Mouse (Mus musculus): ENCODE measurements at regions not wholly inside any gene's neighbourhood (a gene's known extent, or its start where the extent isn't known, plus 50 kb on each side); places are given as distances from the start of the nearest gene placed in this dataset.

GRCm38 (mm10) chr2:171371751-171372150 is 640.1 kb downstream of the Dok5 start:
- no peaks in the 10 kb centered on the region for H3K9me3 ChIP-seq (replicated peaks; ENCODE audit: control insufficient read depth, low read length)
- no peak overlapping the region for H3K4me2 ChIP-seq (ENCODE audit: low read depth, low read length)
- no peak for ATAC-seq (ENCODE audit: low read depth)
- no peak overlapping the region for H3K9ac ChIP-seq (ENCODE audit: low read depth, low read length)
- no peaks in the 10 kb centered on the region for H3K4me1 ChIP-seq (ENCODE audit: control insufficient read depth, low read depth, low read length)
- no peak overlapping the region for H3K27ac ChIP-seq (ENCODE audit: low read length)
- no peaks in the 10 kb centered on the region for H3K27me3 ChIP-seq (ENCODE audit: control insufficient read depth, insufficient read depth, low read depth, low read length)
- H3K36me3 ChIP-seq (ENCODE audit: control insufficient read depth, insufficient read depth) = no peaks in the 10 kb centered on the region
- no peak overlapping the region for H3K4me3 ChIP-seq (ENCODE audit: low read depth, low read length)
- 40% methylated on average over 5 of the region's 5 CpGs for WGBS (ENCODE audit: insufficient replicate concordance)

- Histone ChIP-seq H3K27ac (ENCODE audit: low read length) (no peak overlapping the region), H3K9ac (ENCODE audit: low read depth, low read length) (no peak overlapping the region), H3K9me3 (replicated peaks; ENCODE audit: control insufficient read depth, low read length) (no peaks in the 10 kb centered on the region; the same call in 1 of the 2 replicates), H3K4me1 (ENCODE audit: control insufficient read depth, low read depth, low read length) (no peaks in the 10 kb centered on the region), H3K4me3 (ENCODE audit: low read depth, low read length) (no peak overlapping the region), H3K4me2 (ENCODE audit: low read depth, low read length) (no peak overlapping the region), H3K36me3 (ENCODE audit: control insufficient read depth, insufficient read depth) (no peaks in the 10 kb centered on the region), H3K27me3 (ENCODE audit: control insufficient read depth, insufficient read depth, low read depth, low read length) (no peaks in the 10 kb centered on the region)
- 64% methylated on average over 8 of the region's 8 CpGs for WGBS (ENCODE audit: insufficient replicate concordance)
- ATAC-seq (ENCODE audit: low read depth) = no peak
These were observed 633.9 kb downstream of the Dok5 start for GRCm38 (mm10) chr2:171365553-171365952.

- 55% methylated on average over 3 of the region's 3 CpGs for WGBS (ENCODE audit: insufficient replicate concordance)
- no peak for ATAC-seq (ENCODE audit: low read depth)
- Histone ChIP-seq H3K4me2 (ENCODE audit: low read depth, low read length) (no peak overlapping the region), H3K4me1 (ENCODE audit: control insufficient read depth, low read depth, low read length) (no peaks in the 10 kb centered on the region), H3K9ac (ENCODE audit: low read depth, low read length) (no peak overlapping the region), H3K36me3 (ENCODE audit: control insufficient read depth, insufficient read depth) (no peaks in the 10 kb centered on the region), H3K9me3 (replicated peaks; ENCODE audit: control insufficient read depth, low read length) (no peaks in the 10 kb centered on the region; the same call in 1 of the 2 replicates), H3K4me3 (ENCODE audit: low read depth, low read length) (no peak overlapping the region), H3K27ac (ENCODE audit: low read length) (no peak overlapping the region), H3K27me3 (ENCODE audit: control insufficient read depth, insufficient read depth, low read depth, low read length) (no peaks in the 10 kb centered on the region)
These were observed 633.0 kb downstream of the Dok5 start for GRCm38 (mm10) chr2:171364621-171365020.

- H3K4me1 ChIP-seq (ENCODE audit: control insufficient read depth, low read depth, low read length) = no peaks in the 10 kb centered on the region
- ATAC-seq (ENCODE audit: low read depth) = no peak
- H3K27me3 ChIP-seq (ENCODE audit: control insufficient read depth, insufficient read depth, low read depth, low read length) = no peaks in the 10 kb centered on the region
- H3K4me2 ChIP-seq (ENCODE audit: low read depth, low read length) = no peak overlapping the region
- H3K4me3 ChIP-seq (ENCODE audit: low read depth, low read length) = no peak overlapping the region
- H3K36me3 ChIP-seq (ENCODE audit: control insufficient read depth, insufficient read depth) = no peaks in the 10 kb centered on the region
- H3K27ac ChIP-seq (ENCODE audit: low read length) = no peak overlapping the region
- no peak overlapping the region for H3K9ac ChIP-seq (ENCODE audit: low read depth, low read length)
- WGBS (ENCODE audit: insufficient replicate concordance) = 47% methylated on average over 3 of the region's 3 CpGs
- no peaks in the 10 kb centered on the region; the same call in 1 of the 2 replicates for H3K9me3 ChIP-seq (replicated peaks; ENCODE audit: control insufficient read depth, low read length)
These were observed 631.8 kb downstream of the Dok5 start for GRCm38 (mm10) chr2:171363381-171363780.

GRCm38 (mm10) chr2:171358071-171358760 is 626.6 kb downstream of the Dok5 start:
- Histone ChIP-seq H3K4me1 (ENCODE audit: control insufficient read depth, low read depth, low read length) (no peaks in the 10 kb centered on the region), H3K9ac (ENCODE audit: low read depth, low read length) (no peak overlapping the region), H3K36me3 (ENCODE audit: control insufficient read depth, insufficient read depth) (no peaks in the 10 kb centered on the region), H3K9me3 (replicated peaks; ENCODE audit: control insufficient read depth, low read length) (no peaks in the 10 kb centered on the region; the same call in 1 of the 2 replicates), H3K4me3 (ENCODE audit: low read depth, low read length) (no peak overlapping the region), H3K27ac (ENCODE audit: low read length) (no peak overlapping the region), H3K27me3 (ENCODE audit: control insufficient read depth, insufficient read depth, low read depth, low read length) (no peaks in the 10 kb centered on the region), H3K4me2 (ENCODE audit: low read depth, low read length) (no peak overlapping the region)
- no peak for ATAC-seq (ENCODE audit: low read depth)
- 51% methylated on average over 8 of the region's 8 CpGs for whole genome bisulfite sequencing (ENCODE audit: insufficient replicate concordance)

- Histone ChIP-seq H3K4me2 (ENCODE audit: low read depth, low read length) (no peak overlapping the region), H3K4me3 (ENCODE audit: low read depth, low read length) (no peak overlapping the region), H3K27ac (ENCODE audit: low read length) (no peak overlapping the region), H3K27me3 (ENCODE audit: control insufficient read depth, insufficient read depth, low read depth, low read length) (no peaks in the 10 kb centered on the region), H3K4me1 (ENCODE audit: control insufficient read depth, low read depth, low read length) (no peaks in the 10 kb centered on the region), H3K9me3 (replicated peaks; ENCODE audit: control insufficient read depth, low read length) (no peaks in the 10 kb centered on the region), H3K9ac (ENCODE audit: low read depth, low read length) (no peak overlapping the region), H3K36me3 (ENCODE audit: control insufficient read depth, insufficient read depth) (no peaks in the 10 kb centered on the region)
- no peak for ATAC-seq (ENCODE audit: low read depth)
- 45% methylated on average over 2 of the region's 2 CpGs for WGBS (ENCODE audit: insufficient replicate concordance)
These were observed 616.5 kb downstream of the Dok5 start for GRCm38 (mm10) chr2:171348156-171348555.

GRCm38 (mm10) chr2:171333816-171334757 is 602.5 kb downstream of the Dok5 start:
- Histone ChIP-seq H3K27me3 (ENCODE audit: control insufficient read depth, insufficient read depth, low read depth, low read length) (no peaks in the 10 kb centered on the region), H3K36me3 (ENCODE audit: control insufficient read depth, insufficient read depth) (no peaks in the 10 kb centered on the region), H3K4me3 (ENCODE audit: low read depth, low read length) (no peak overlapping the region), H3K9me3 (replicated peaks; ENCODE audit: control insufficient read depth, low read length) (peaks cover 5% of the 10 kb centered on the region), H3K4me1 (ENCODE audit: control insufficient read depth, low read depth, low read length) (no peaks in the 10 kb centered on the region), H3K27ac (ENCODE audit: low read length) (no peak overlapping the region), H3K4me2 (ENCODE audit: low read depth, low read length) (no peak overlapping the region), H3K9ac (ENCODE audit: low read depth, low read length) (no peak overlapping the region)
- WGBS (ENCODE audit: insufficient replicate concordance) = 55% methylated on average over 14 of the region's 14 CpGs
- ATAC-seq (ENCODE audit: low read depth) = no peak

GRCm38 (mm10) chr2:171332826-171333225 is 601.2 kb downstream of the Dok5 start:
- Histone ChIP-seq H3K4me3 (ENCODE audit: low read depth, low read length) (no peak overlapping the region), H3K27me3 (ENCODE audit: control insufficient read depth, insufficient read depth, low read depth, low read length) (no peaks in the 10 kb centered on the region), H3K4me2 (ENCODE audit: low read depth, low read length) (no peak overlapping the region), H3K36me3 (ENCODE audit: control insufficient read depth, insufficient read depth) (no peaks in the 10 kb centered on the region), H3K9ac (ENCODE audit: low read depth, low read length) (no peak overlapping the region), H3K9me3 (replicated peaks; ENCODE audit: control insufficient read depth, low read length) (peaks cover 5% of the 10 kb centered on the region), H3K27ac (ENCODE audit: low read length) (no peak overlapping the region), H3K4me1 (ENCODE audit: control insufficient read depth, low read depth, low read length) (no peaks in the 10 kb centered on the region)
- ATAC-seq (ENCODE audit: low read depth) = no peak
- WGBS (ENCODE audit: insufficient replicate concordance) = 60% methylated on average over 8 of the region's 8 CpGs

- Histone ChIP-seq H3K4me2 (ENCODE audit: low read depth, low read length) (no peak overlapping the region), H3K27ac (ENCODE audit: low read length) (no peak overlapping the region), H3K9me3 (replicated peaks; ENCODE audit: control insufficient read depth, low read length) (peaks cover 5% of the 10 kb centered on the region), H3K4me1 (ENCODE audit: control insufficient read depth, low read depth, low read length) (no peaks in the 10 kb centered on the region), H3K9ac (ENCODE audit: low read depth, low read length) (no peak overlapping the region), H3K4me3 (ENCODE audit: low read depth, low read length) (no peak overlapping the region), H3K27me3 (ENCODE audit: control insufficient read depth, insufficient read depth, low read depth, low read length) (no peaks in the 10 kb centered on the region), H3K36me3 (ENCODE audit: control insufficient read depth, insufficient read depth) (no peaks in the 10 kb centered on the region)
- WGBS (ENCODE audit: insufficient replicate concordance) = 73% methylated on average over 3 of the region's 3 CpGs
- no peak for ATAC-seq (ENCODE audit: low read depth)
These were observed 599.9 kb downstream of the Dok5 start for GRCm38 (mm10) chr2:171331529-171331928.
